Mouse (Mus musculus) cortical plate, adult 2 months (tissue): ENCODE measurements around the gene Ice1.

Experiments
- CTCF ChIP-seq: fragments of 200-500 bp; IDR thresholded peaks from 2 replicates; pipeline ENCODE4 v1.5.1; 2011; ENCODE audit warnings: mild to moderate bottlenecking, control low read depth, low read length; ENCODE audit not compliant: insufficient read depth; ENCODE audit errors: extremely low read depth
- POLR2A ChIP-seq: fragments of 200-500 bp; IDR thresholded peaks from 2 replicates; pipeline ENCODE4 v1.6.1; 2011; ENCODE audit warnings: mild to moderate bottlenecking, low read length, control low read depth; ENCODE audit not compliant: insufficient read depth; ENCODE audit errors: extremely low read depth

DNA sequence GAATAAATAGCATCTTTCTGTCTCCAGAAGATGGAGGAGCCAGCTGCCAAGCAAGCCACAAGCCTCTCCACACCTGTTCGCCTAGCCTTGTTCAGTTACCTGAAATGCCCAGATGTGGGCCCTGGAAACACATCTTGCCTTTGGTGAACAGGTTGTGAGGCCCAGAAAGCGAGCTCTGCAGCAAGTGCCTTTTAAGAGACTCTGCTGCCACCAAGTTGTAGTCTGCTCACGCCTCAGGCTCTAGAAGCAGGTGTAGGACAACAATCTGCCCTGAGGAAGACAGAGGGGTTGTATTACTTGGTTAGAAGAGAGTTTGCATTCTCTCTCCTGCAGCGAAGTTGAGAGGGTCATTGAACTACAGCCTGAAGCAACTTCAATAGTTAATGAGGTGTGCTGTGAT is 55.9 kb downstream of the Ice1 start:
- TF ChIP-seq POLR2A (no peak), CTCF (0 out of 2 replicates have a peak, but pooled peaks have one; percentile 6)
